Mouse (Mus musculus): ENCODE data around the gene Syn3. TPM values are rescaled to one million over a fixed set of nuclear protein-coding genes. Genes with fewer than 3 reads are reported as not detected.

Syn3 gene
- polyA plus RNA-seq, 1 experiment: 0.15 TPM

DNA sequence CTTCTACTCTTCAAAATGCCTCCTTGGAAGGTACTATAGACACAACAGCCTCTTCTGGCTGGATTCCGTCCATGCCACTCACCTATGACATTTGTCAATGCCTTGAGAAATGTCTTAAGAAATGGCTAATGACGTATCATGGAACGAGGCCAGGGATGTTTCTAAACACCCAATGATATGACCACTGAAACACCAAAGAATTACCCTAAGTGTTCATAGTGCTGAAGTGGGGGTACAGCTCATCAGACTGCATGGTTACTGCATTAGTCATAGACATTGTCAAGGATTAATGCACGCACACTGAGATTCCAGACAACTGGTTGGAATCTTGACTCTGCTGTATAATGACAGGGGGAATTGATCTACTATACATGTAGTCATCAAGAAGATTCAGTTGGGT is 325.4 kb downstream of the Syn3 start:
- peaks cover 13% of the 10 kb centered on the region for H3K4me1 ChIP-seq
- no peaks in the 10 kb centered on the region for H3K27me3 ChIP-seq (replicated peaks)
- H3K9me3 ChIP-seq: 0 out of 2 replicates have a peak, but pooled peaks cover 3% of the 10 kb centered on the region
- H3K36me3 ChIP-seq (replicated peaks; ENCODE audit: low read length): no peaks in the 10 kb centered on the region
- no peak overlapping the region for H3K4me3 ChIP-seq (replicated peaks)
- TF ChIP-seq FLI1 (IDR thresholded peaks at IDR 0.05; ENCODE audit: low read length) (no peak), GATA1 (IDR thresholded peaks at IDR 0.05; ENCODE audit: borderline replicate concordance, low read length) (no peak)

DNA sequence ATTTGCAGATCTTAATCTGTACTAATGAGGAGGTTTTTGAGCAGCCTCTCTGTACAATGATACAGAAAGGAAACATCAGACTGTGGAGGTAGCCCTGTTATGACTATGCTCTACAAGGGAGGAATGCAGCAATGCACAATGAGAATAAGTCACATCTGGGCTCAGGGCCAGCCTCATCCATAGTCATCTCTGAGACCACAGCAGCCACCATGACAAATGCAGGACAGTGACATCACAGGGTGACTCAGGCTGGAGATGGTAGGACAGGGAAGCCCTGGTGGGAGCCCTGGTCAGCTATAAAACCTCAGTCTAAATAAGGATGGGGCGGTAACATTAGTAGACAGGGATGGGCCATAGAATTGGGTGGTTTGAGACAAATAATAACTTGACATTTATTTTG is 327.4 kb downstream of the Syn3 start:
- Histone ChIP-seq H3K27me3 (replicated peaks) (no peaks in the 10 kb centered on the region), H3K9me3 (0 out of 2 replicates have a peak, but pooled peaks cover 3% of the 10 kb centered on the region), H3K36me3 (replicated peaks; ENCODE audit: low read length) (no peaks in the 10 kb centered on the region), H3K4me1 (peaks cover 27% of the 10 kb centered on the region), H3K4me3 (replicated peaks) (peak overlapping the region; percentile 39)
- TF ChIP-seq GATA1 (IDR thresholded peaks at IDR 0.05; ENCODE audit: borderline replicate concordance, low read length) (no peak), FLI1 (IDR thresholded peaks at IDR 0.05; ENCODE audit: low read length) (no peak)

DNA sequence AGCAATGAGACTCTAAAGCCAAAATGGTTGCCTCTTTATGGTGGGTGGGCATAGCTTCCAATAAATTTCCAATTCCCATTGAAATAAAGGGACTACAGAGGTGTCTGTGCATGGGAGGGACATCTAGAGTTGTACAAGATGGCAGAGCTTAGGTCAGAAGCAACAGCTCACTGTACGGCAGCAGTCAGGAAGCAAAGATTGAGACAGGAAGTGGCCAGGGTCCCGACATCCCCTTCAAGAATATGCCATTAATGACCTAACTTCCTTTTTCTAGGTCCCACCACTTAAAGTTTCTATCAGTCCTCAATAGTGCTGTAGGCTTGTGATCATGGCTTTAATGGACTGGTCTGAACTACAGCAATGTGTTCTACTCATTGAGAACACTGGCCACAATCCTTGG is 330.6 kb downstream of the Syn3 start:
- TF ChIP-seq FLI1 (IDR thresholded peaks at IDR 0.05; ENCODE audit: low read length) (no peak), GATA1 (IDR thresholded peaks at IDR 0.05; ENCODE audit: borderline replicate concordance, low read length) (no peak)
- peaks cover 47% of the 10 kb centered on the region for H3K4me1 ChIP-seq
- no peaks in the 10 kb centered on the region for H3K27me3 ChIP-seq (replicated peaks)
- no peak overlapping the region for H3K4me3 ChIP-seq (replicated peaks)
- H3K36me3 ChIP-seq (replicated peaks; ENCODE audit: low read length): no peaks in the 10 kb centered on the region
- H3K9me3 ChIP-seq: 0 out of 2 replicates have a peak, but pooled peaks cover 4% of the 10 kb centered on the region

DNA sequence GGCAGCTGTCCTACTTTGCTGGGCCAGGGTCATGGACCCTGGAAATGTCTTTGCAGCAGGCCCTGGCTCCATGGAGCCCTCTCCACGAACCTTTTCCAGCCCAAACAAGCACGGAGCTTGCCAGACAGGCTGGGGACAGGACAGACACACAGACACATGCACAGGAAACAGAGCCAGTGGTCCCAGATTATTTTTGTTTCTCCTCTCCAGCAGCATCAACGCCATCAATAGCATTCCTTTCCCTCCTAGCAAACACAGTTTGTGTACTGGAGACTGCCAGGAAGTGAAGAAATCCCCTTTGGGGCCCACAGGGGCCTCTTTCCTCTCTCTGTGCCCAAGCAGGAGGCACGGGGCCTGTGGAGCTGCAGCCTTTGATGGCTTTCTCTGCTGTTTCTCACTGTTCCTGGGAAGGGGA is 331.8 kb downstream of the Syn3 start:
- no peak for TF ChIP-seq FLI1 (IDR thresholded peaks at IDR 0.05; ENCODE audit: low read length)
- no peak for TF ChIP-seq GATA1 (IDR thresholded peaks at IDR 0.05; ENCODE audit: borderline replicate concordance, low read length)
- peak overlapping the region; percentile 59 for H3K4me3 ChIP-seq (replicated peaks)
- H3K9me3 ChIP-seq: peaks cover 11% of the 10 kb centered on the region
- no peaks in the 10 kb centered on the region for H3K27me3 ChIP-seq (replicated peaks)
- H3K36me3 ChIP-seq (replicated peaks; ENCODE audit: low read length): no peaks in the 10 kb centered on the region
- H3K4me1 ChIP-seq: peaks cover 59% of the 10 kb centered on the region

DNA sequence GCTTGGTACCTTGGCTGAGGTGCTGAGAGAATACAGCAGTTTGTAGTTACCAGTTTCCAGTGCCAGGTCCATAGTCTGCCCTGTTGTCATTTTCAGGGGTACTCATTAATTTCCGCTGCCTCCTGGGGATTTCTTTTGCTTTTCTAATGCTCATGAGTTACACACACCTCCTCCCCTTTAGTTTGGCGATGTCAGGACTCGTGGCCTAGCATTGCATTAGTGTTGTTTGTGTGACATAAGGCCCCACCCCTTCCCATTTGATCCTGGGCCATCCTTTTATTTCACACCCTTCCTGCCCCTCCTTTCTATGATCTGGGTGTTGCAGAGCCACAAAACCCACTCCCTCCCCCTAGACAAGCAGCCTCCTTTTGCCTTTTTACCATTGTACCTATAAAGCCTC is 334.6 kb downstream of the Syn3 start:
- no peak for TF ChIP-seq GATA1 (IDR thresholded peaks at IDR 0.05; ENCODE audit: borderline replicate concordance, low read length)
- no peak for TF ChIP-seq FLI1 (IDR thresholded peaks at IDR 0.05; ENCODE audit: low read length)
- H3K4me3 ChIP-seq (replicated peaks): no peak overlapping the region
- H3K27me3 ChIP-seq (replicated peaks): no peaks in the 10 kb centered on the region
- H3K9me3 ChIP-seq: peaks cover 8% of the 10 kb centered on the region
- H3K36me3 ChIP-seq (replicated peaks; ENCODE audit: low read length): no peaks in the 10 kb centered on the region
- H3K4me1 ChIP-seq: peaks cover 79% of the 10 kb centered on the region

DNA sequence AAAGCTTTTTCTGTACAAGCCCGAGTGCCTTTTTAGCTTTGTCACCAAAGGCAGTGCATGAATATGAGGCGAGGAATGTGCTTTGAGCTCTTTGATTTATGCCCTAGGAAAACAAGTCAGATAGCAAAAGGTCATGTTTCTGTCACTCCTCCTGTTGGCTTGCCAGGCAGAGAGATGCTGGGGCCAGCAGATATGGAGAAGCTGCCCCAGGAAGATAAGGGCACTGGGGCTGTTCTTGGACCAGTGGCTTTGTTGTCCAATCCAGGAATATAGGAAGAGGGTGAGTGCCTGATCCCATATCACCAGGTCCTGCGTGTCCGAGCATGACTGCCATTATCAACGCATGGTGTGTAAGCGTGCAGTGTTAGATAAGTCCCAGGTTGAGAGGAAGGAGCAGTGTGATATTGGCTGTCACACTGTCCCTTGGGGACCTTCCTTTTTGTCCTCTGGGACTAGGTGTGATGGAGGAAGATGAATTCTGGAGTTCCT is 336.9 kb downstream of the Syn3 start:
- Histone ChIP-seq H3K4me3 (replicated peaks) (peak overlapping the region; percentile 60), H3K36me3 (replicated peaks; ENCODE audit: low read length) (no peaks in the 10 kb centered on the region), H3K4me1 (peaks cover 77% of the 10 kb centered on the region), H3K27me3 (replicated peaks) (peaks cover 3% of the 10 kb centered on the region), H3K9me3 (peaks cover 11% of the 10 kb centered on the region)
- TF ChIP-seq GATA1 (IDR thresholded peaks at IDR 0.05; ENCODE audit: borderline replicate concordance, low read length) (no peak), FLI1 (IDR thresholded peaks at IDR 0.05; ENCODE audit: low read length) (no peak)

DNA sequence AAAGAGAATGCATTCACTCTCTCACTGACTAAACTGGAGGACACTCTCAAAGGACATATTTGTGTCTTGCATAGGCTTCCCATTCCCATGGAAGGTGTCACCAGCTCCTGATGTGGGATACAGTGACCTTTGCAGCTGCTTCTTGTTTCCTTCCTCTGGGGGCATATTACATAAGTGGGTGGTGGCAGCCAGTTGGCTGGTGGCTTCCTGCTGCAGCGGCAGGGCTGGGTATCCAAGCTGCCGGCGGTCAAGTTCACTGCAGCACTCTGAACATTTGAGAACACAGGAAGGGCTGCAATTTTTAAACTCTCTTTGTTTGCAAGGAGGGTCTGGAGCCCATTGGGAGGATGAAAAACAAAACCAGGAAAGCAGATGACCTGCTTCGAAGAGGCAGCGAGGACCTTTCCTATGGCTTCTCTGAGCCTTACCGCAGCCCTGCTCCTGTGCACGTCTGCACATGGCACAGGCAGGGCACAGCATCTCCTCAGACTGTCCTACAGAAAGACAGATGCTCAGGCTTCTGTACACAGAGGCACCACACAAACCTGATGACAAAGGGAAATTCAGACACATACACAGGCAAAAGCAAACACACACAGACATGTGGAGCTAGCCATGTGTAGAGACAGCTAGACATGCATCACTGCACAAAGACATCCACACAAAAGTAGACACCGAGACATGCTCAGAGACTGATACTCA is 340.3 kb downstream of the Syn3 start:
- Histone ChIP-seq H3K4me1 (peaks cover 54% of the 10 kb centered on the region), H3K36me3 (replicated peaks; ENCODE audit: low read length) (no peaks in the 10 kb centered on the region), H3K27me3 (replicated peaks) (peaks cover 21% of the 10 kb centered on the region), H3K9me3 (peaks cover 12% of the 10 kb centered on the region), H3K4me3 (replicated peaks) (peak overlapping the region; percentile 48)
- TF ChIP-seq FLI1 (IDR thresholded peaks at IDR 0.05; ENCODE audit: low read length) (no peak), GATA1 (IDR thresholded peaks at IDR 0.05; ENCODE audit: borderline replicate concordance, low read length) (no peak)

DNA sequence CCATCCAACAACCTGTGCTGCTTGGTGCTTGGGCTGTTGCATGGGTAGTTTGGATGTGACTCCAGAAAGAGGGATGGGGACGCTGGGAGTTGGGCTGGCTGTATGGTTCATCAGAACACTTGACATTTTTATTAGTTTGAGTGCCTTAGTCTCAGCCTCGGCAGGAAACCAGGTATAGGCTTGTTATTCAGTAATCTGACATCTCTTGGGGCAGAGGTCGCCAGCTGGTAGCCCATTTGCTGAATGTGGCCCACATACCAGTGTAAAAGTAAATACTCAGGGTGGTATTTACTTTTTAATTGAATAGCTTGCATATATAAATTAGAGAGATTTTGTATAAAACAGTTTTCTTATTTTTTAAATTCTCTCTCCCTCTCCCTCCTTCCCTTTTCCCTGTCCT is 343.4 kb downstream of the Syn3 start:
- peaks cover 33% of the 10 kb centered on the region for H3K4me1 ChIP-seq
- no peak overlapping the region for H3K4me3 ChIP-seq (replicated peaks)
- no peak for TF ChIP-seq FLI1 (IDR thresholded peaks at IDR 0.05; ENCODE audit: low read length)
- no peak for TF ChIP-seq GATA1 (IDR thresholded peaks at IDR 0.05; ENCODE audit: borderline replicate concordance, low read length)
- peaks cover 12% of the 10 kb centered on the region for H3K9me3 ChIP-seq
- H3K36me3 ChIP-seq (replicated peaks; ENCODE audit: low read length): no peaks in the 10 kb centered on the region
- H3K27me3 ChIP-seq (replicated peaks): peaks cover 26% of the 10 kb centered on the region

DNA sequence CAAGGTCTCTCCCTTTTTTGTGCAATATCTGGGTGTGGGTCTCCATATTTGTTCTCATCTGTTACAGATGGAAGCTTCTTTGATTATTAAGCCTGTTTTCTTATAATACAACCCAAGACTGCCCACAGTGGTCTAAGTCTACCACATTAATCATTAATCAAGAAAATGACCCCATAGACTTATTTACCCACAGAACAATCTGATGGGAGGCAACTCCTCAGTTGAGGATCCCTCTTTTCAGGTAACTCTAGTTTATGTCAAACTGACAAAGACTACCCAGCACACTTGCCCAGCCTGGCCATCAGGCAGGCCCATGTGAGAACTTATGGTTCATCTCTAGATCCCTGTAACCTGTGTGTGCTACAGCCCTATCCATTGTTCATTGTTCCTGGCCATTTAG is 345.5 kb downstream of the Syn3 start:
- Histone ChIP-seq H3K4me1 (peaks cover 16% of the 10 kb centered on the region), H3K27me3 (replicated peaks) (peaks cover 34% of the 10 kb centered on the region), H3K9me3 (peaks cover 12% of the 10 kb centered on the region), H3K4me3 (replicated peaks) (no peak overlapping the region), H3K36me3 (replicated peaks; ENCODE audit: low read length) (no peaks in the 10 kb centered on the region)
- TF ChIP-seq FLI1 (IDR thresholded peaks at IDR 0.05; ENCODE audit: low read length) (no peak), GATA1 (IDR thresholded peaks at IDR 0.05; ENCODE audit: borderline replicate concordance, low read length) (no peak)

DNA sequence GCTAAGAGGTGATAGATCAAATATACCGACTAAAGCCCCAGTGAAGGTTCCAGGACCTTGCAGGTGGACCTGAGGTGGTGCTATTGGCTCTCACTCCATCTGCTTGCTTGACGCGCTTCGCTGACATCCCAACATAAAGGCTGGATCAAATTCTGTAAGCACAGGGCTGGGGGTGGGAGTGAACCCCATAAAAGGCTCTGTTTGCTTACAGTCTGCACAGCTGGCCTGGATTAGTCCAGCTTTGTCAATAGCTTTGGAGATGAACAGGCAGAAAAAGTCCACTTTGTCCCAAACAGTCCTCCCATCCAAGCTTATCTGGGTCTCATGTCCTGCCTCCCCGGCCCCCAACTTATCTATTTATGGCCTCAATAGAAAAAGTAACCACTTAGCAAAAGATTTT is 347.3 kb downstream of the Syn3 start:
- Histone ChIP-seq H3K4me3 (replicated peaks) (no peak overlapping the region), H3K27me3 (replicated peaks) (peaks cover 45% of the 10 kb centered on the region), H3K9me3 (peaks cover 8% of the 10 kb centered on the region; the same call in 1 of the 2 replicates), H3K4me1 (peaks cover 10% of the 10 kb centered on the region), H3K36me3 (replicated peaks; ENCODE audit: low read length) (no peaks in the 10 kb centered on the region)
- TF ChIP-seq GATA1 (IDR thresholded peaks at IDR 0.05; ENCODE audit: borderline replicate concordance, low read length): no peak
- TF ChIP-seq FLI1 (IDR thresholded peaks at IDR 0.05; ENCODE audit: low read length): no peak
